Mouse (Mus musculus): ENCODE data around the gene Rnf5. TPM values are rescaled to one million over a fixed set of nuclear protein-coding genes. Genes with fewer than 3 reads are reported as not detected.

Rnf5 gene
- polyA plus RNA-seq, 1 experiment from 2014 or later = 139 TPM

GRCm38 (mm10) chr17:34618999-34619398 lies 15.5 kb upstream of the Rnf5 start:
- Histone ChIP-seq H3K27ac (no peak overlapping the region), H3K4me2 (replicated peaks) (no peak overlapping the region), H3K9me3 (no peaks in the 10 kb centered on the region), H3K9ac (no peak overlapping the region), H3K4me1 (no peaks in the 10 kb centered on the region), H3K36me3 (peaks cover 54% of the 10 kb centered on the region), H3K4me3 (no peak overlapping the region), H3K27me3 (no peaks in the 10 kb centered on the region)
- WGBS = 16% methylated on average over 6 of the region's 6 CpGs
- ATAC-seq (ENCODE audit: insufficient number of reproducible peaks, insufficient read depth, low FRiP score, low TSS enrichment) = no peak

- ATAC-seq (ENCODE audit: insufficient number of reproducible peaks, insufficient read depth, low FRiP score, low TSS enrichment) = no peak
- H3K4me3 ChIP-seq = no peak within 1 kb of the TSS
- H3K27ac ChIP-seq = no peak within 1 kb of the TSS; the same call in 1 of the 2 replicates
- H3K4me1 ChIP-seq = no peaks in the 10 kb centered on the region
- H3K36me3 ChIP-seq = peaks cover 62% of the 10 kb centered on the region
- H3K9ac ChIP-seq = no peak within 1 kb of the TSS
- H3K9me3 ChIP-seq = no peaks in the 10 kb centered on the region
- H3K4me2 ChIP-seq (replicated peaks) = no peak within 1 kb of the TSS
- 44% methylated on average over 6 of the region's 6 CpGs for WGBS
- H3K27me3 ChIP-seq = no peaks in the 10 kb centered on the region
Observed at GRCm38 (mm10) chr17:34615871-34616270, 12.4 kb upstream of the Rnf5 start, which contains the start of gene Egfl8. Gene Egfl8, minus strand, starts transcription at chr17:34615971.

GRCm38 (mm10) chr17:34613830-34614229 lies 10.3 kb upstream of the Rnf5 start:
- H3K36me3 ChIP-seq = peaks cover 62% of the 10 kb centered on the region
- ATAC-seq (ENCODE audit: insufficient number of reproducible peaks, insufficient read depth, low FRiP score, low TSS enrichment) = no peak
- WGBS = 93% methylated on average over 10 of the region's 10 CpGs
- H3K4me3 ChIP-seq = no peak overlapping the region
- H3K27ac ChIP-seq = no peak overlapping the region
- H3K4me1 ChIP-seq = no peaks in the 10 kb centered on the region
- H3K9me3 ChIP-seq = no peaks in the 10 kb centered on the region
- no peaks in the 10 kb centered on the region for H3K27me3 ChIP-seq
- H3K4me2 ChIP-seq (replicated peaks) = no peak overlapping the region; the same call in 1 of the 2 replicates
- no peak overlapping the region for H3K9ac ChIP-seq

GRCm38 (mm10) chr17:34613054-34613645 lies 9.7 kb upstream of the Rnf5 start:
- Histone ChIP-seq H3K4me3 (no peak overlapping the region), H3K36me3 (peaks cover 64% of the 10 kb centered on the region), H3K4me2 (replicated peaks) (no peak overlapping the region), H3K4me1 (peaks cover 5% of the 10 kb centered on the region; the same call in 1 of the 2 replicates), H3K27me3 (no peaks in the 10 kb centered on the region), H3K9ac (no peak overlapping the region), H3K9me3 (no peaks in the 10 kb centered on the region), H3K27ac (no peak overlapping the region)
- no peak for ATAC-seq (ENCODE audit: insufficient number of reproducible peaks, insufficient read depth, low FRiP score, low TSS enrichment)
- WGBS = 86% methylated on average over 11 of the region's 11 CpGs

- Histone ChIP-seq H3K36me3 (peaks cover 53% of the 10 kb centered on the region), H3K27me3 (no peaks in the 10 kb centered on the region)
Observed at GRCm38 (mm10) chr17:34611050-34611449, 7.6 kb upstream of the Rnf5 start.

GRCm38 (mm10) chr17:34607997-34608396 lies 4.5 kb upstream of the Rnf5 start:
- WGBS = 89% methylated on average over 7 of the region's 7 CpGs
- H3K4me1 ChIP-seq = peaks cover 30% of the 10 kb centered on the region
- peaks cover 35% of the 10 kb centered on the region for H3K36me3 ChIP-seq
- H3K4me3 ChIP-seq = no peak overlapping the region
- H3K27me3 ChIP-seq = no peaks in the 10 kb centered on the region
- H3K9me3 ChIP-seq = no peaks in the 10 kb centered on the region
- no peak overlapping the region for H3K9ac ChIP-seq
- H3K27ac ChIP-seq = no peak overlapping the region
- no peak for ATAC-seq (ENCODE audit: insufficient number of reproducible peaks, insufficient read depth, low FRiP score, low TSS enrichment)
- H3K4me2 ChIP-seq (replicated peaks) = no peak overlapping the region

More at GRCm38 (mm10) chr17:34611050-34611449, 7.6 kb upstream of the Rnf5 start:
- Histone ChIP-seq H3K4me3 (no peak overlapping the region), H3K9me3 (no peaks in the 10 kb centered on the region), H3K27ac (no peak overlapping the region), H3K4me2 (replicated peaks) (no peak overlapping the region), H3K4me1 (peaks cover 19% of the 10 kb centered on the region), H3K9ac (no peak overlapping the region)
- 91% methylated on average over 8 of the region's 8 CpGs for WGBS
- no peak for ATAC-seq (ENCODE audit: insufficient number of reproducible peaks, insufficient read depth, low FRiP score, low TSS enrichment)

- H3K27ac ChIP-seq = peak overlapping the region; percentile 91
- no peaks in the 10 kb centered on the region for H3K9me3 ChIP-seq
- ATAC-seq (ENCODE audit: insufficient number of reproducible peaks, insufficient read depth, low FRiP score, low TSS enrichment) = no peak
- peak overlapping the region; percentile 97 for H3K9ac ChIP-seq
- peaks cover 41% of the 10 kb centered on the region for H3K4me1 ChIP-seq
- 16% methylated on average over 32 of the region's 32 CpGs for WGBS
- H3K4me3 ChIP-seq = peak overlapping the region; percentile 97
- peak overlapping the region; percentile 91 for H3K4me2 ChIP-seq (replicated peaks)
- H3K27me3 ChIP-seq = no peaks in the 10 kb centered on the region
- H3K36me3 ChIP-seq = peaks cover 26% of the 10 kb centered on the region
Observed at GRCm38 (mm10) chr17:34606186-34607039, 2.9 kb upstream of the Rnf5 start.

GRCm38 (mm10) chr17:34605609-34606008 lies 2.1 kb upstream of the Rnf5 start:
- H3K9ac ChIP-seq = peak overlapping the region; percentile 97
- H3K4me2 ChIP-seq (replicated peaks) = peak overlapping the region; percentile 91
- peaks cover 41% of the 10 kb centered on the region for H3K4me1 ChIP-seq
- peak overlapping the region; percentile 91 for H3K27ac ChIP-seq
- ATAC-seq (ENCODE audit: insufficient number of reproducible peaks, insufficient read depth, low FRiP score, low TSS enrichment) = peak; percentile 42
- WGBS = under 1% methylated on average over 30 of the region's 30 CpGs
- peaks cover 24% of the 10 kb centered on the region for H3K36me3 ChIP-seq
- H3K27me3 ChIP-seq = no peaks in the 10 kb centered on the region
- H3K9me3 ChIP-seq = no peaks in the 10 kb centered on the region
- H3K4me3 ChIP-seq = peak overlapping the region; percentile 97

GRCm38 (mm10) chr17:34604511-34605237 lies 1.2 kb upstream of the Rnf5 start:
- 17% methylated on average over 24 of the region's 24 CpGs for WGBS
- peaks cover 41% of the 10 kb centered on the region for H3K4me1 ChIP-seq
- H3K27me3 ChIP-seq = no peaks in the 10 kb centered on the region
- peak overlapping the region; percentile 91 for H3K27ac ChIP-seq
- peak overlapping the region; percentile 97 for H3K4me3 ChIP-seq
- H3K36me3 ChIP-seq = peaks cover 23% of the 10 kb centered on the region
- no peaks in the 10 kb centered on the region for H3K9me3 ChIP-seq
- ATAC-seq (ENCODE audit: insufficient number of reproducible peaks, insufficient read depth, low FRiP score, low TSS enrichment) = no peak; the same call in 1 of the 2 replicates
- H3K4me2 ChIP-seq (replicated peaks) = peak overlapping the region; percentile 91
- H3K9ac ChIP-seq = peak overlapping the region; percentile 97

GRCm38 (mm10) chr17:34604061-34604508 lies 595 bp upstream of the Rnf5 start, which contains the start of gene Agpat1:
Gene Agpat1, plus strand, starts transcription at chr17:34604262.
- Histone ChIP-seq H3K4me1 (peaks cover 41% of the 10 kb centered on the region), H3K4me2 (replicated peaks) (peak within 1 kb of the TSS; percentile 91), H3K27ac (peak within 1 kb of the TSS; percentile 91), H3K36me3 (peaks cover 23% of the 10 kb centered on the region), H3K9me3 (no peaks in the 10 kb centered on the region), H3K4me3 (peak within 1 kb of the TSS; percentile 97), H3K9ac (peak within 1 kb of the TSS; percentile 97), H3K27me3 (no peaks in the 10 kb centered on the region)
- WGBS = under 1% methylated on average over 34 of the region's 35 CpGs
- peak; percentile 80 for ATAC-seq (ENCODE audit: insufficient number of reproducible peaks, insufficient read depth, low FRiP score, low TSS enrichment)

GRCm38 (mm10) chr17:34601796-34602195 lies 1.7 kb downstream of the Rnf5 start:
- Histone ChIP-seq H3K36me3 (peaks cover 16% of the 10 kb centered on the region), H3K27ac (no peak overlapping the region), H3K27me3 (no peaks in the 10 kb centered on the region), H3K9ac (0 out of 2 replicates have a peak overlapping the region, but pooled peaks have one; percentile 19), H3K4me3 (no peak overlapping the region), H3K4me1 (peaks cover 42% of the 10 kb centered on the region), H3K9me3 (no peaks in the 10 kb centered on the region), H3K4me2 (replicated peaks) (no peak overlapping the region)
- WGBS = 88% methylated on average over 12 of the region's 12 CpGs
- no peak for ATAC-seq (ENCODE audit: insufficient number of reproducible peaks, insufficient read depth, low FRiP score, low TSS enrichment)
